Comparison of ENCODE assay signal across 32 mouse cellular contexts in genomic region chr3:71545821-71546220, GRCm38 (mm10).
"Had no signal": no experiment of that assay in that cellular context is flagged by ENCODE, and none has a peak within 500 bp of the region (broad histone marks: within the 10 kb centered on the region; RNA-seq: fewer than 3 reads in every experiment).

No protein-coding gene starts in this region.

- H3K4me3 ChIP-seq: limb, embryonic 10.5 days; limb, embryonic 12.5 days; limb, embryonic 13.5 days; limb, embryonic 15.5 days; liver, embryonic 12.5 days; liver, embryonic 13.5 days; liver, embryonic 15.5 days; lung, embryonic 15.5 days; megakaryocyte, embryonic 14.5 days; midbrain, embryonic 10.5 days; midbrain, embryonic 12.5 days; midbrain, embryonic 13.5 days; midbrain, embryonic 15.5 days; myocyte; neural tube, embryonic 12.5 days had no signal

- H3K27me3 ChIP-seq: limb, embryonic 12.5 days; limb, embryonic 13.5 days; limb, embryonic 15.5 days; liver, embryonic 12.5 days; liver, embryonic 13.5 days; liver, embryonic 15.5 days; lung, embryonic 15.5 days; megakaryocyte, embryonic 14.5 days; midbrain, embryonic 12.5 days; midbrain, embryonic 13.5 days; midbrain, embryonic 15.5 days; neural tube, embryonic 12.5 days had no signal

- H3K9me3 ChIP-seq: limb, embryonic 10.5 days; limb, embryonic 12.5 days; limb, embryonic 13.5 days; limb, embryonic 15.5 days; liver, embryonic 12.5 days; liver, embryonic 13.5 days; liver, embryonic 15.5 days; lung, embryonic 15.5 days; megakaryocyte, embryonic 14.5 days; midbrain, embryonic 10.5 days; midbrain, embryonic 12.5 days; midbrain, embryonic 13.5 days; midbrain, embryonic 15.5 days; neural tube, embryonic 12.5 days had no signal

- H3K4me1 ChIP-seq: limb, embryonic 10.5 days; limb, embryonic 12.5 days; limb, embryonic 13.5 days; limb, embryonic 15.5 days; liver, embryonic 12.5 days; liver, embryonic 13.5 days; liver, embryonic 15.5 days; lung, embryonic 15.5 days; megakaryocyte, embryonic 14.5 days; midbrain, embryonic 10.5 days; midbrain, embryonic 12.5 days; midbrain, embryonic 13.5 days; midbrain, embryonic 15.5 days; neural tube, embryonic 12.5 days had no signal

- DNase-seq: left cerebral cortex, postnatal 4 days; liver; liver, embryonic 13.5 days; liver, postnatal 0 days; lung, adult 18-20 months; lung, adult 2 months; lung, embryonic 14.5 days; lung, postnatal 10 days; lung, postnatal 14 days; lung, postnatal 36 days; lung, postnatal 4 days; midbrain, embryonic 14.5 days had no signal

- H3K27ac ChIP-seq: limb, embryonic 10.5 days; limb, embryonic 12.5 days; limb, embryonic 13.5 days; limb, embryonic 15.5 days; liver, embryonic 12.5 days; liver, embryonic 13.5 days; liver, embryonic 14.5 days; liver, embryonic 15.5 days; lung, embryonic 15.5 days; macrophage; midbrain, embryonic 10.5 days; midbrain, embryonic 12.5 days; midbrain, embryonic 13.5 days; midbrain, embryonic 15.5 days; neural tube, embryonic 12.5 days had no signal

- H3K36me3 ChIP-seq: limb, embryonic 10.5 days; limb, embryonic 12.5 days; limb, embryonic 13.5 days; limb, embryonic 15.5 days; liver, embryonic 12.5 days; liver, embryonic 13.5 days; liver, embryonic 15.5 days; lung, embryonic 15.5 days; midbrain, embryonic 10.5 days; midbrain, embryonic 12.5 days; midbrain, embryonic 13.5 days; midbrain, embryonic 15.5 days; neural tube, embryonic 12.5 days had no signal

- H3K9ac ChIP-seq: limb, embryonic 12.5 days; limb, embryonic 13.5 days; limb, embryonic 15.5 days; liver, embryonic 12.5 days; liver, embryonic 13.5 days; liver, embryonic 14.5 days; liver, embryonic 15.5 days; liver, postnatal 0 days; lung, embryonic 14.5 days; lung, embryonic 15.5 days; midbrain, embryonic 12.5 days; midbrain, embryonic 13.5 days; midbrain, embryonic 15.5 days; neural tube, embryonic 12.5 days had no signal

- H3K4me2 ChIP-seq: limb, embryonic 12.5 days; limb, embryonic 13.5 days; limb, embryonic 15.5 days; liver, embryonic 11.5 days; liver, embryonic 12.5 days; liver, embryonic 13.5 days; liver, embryonic 15.5 days; lung, embryonic 14.5 days; lung, embryonic 15.5 days; midbrain, embryonic 11.5 days; midbrain, embryonic 12.5 days; midbrain, embryonic 13.5 days; midbrain, embryonic 15.5 days; neural tube, embryonic 12.5 days had no signal

- ATAC-seq: liver, embryonic 12.5 days; liver, postnatal 0 days; lung, postnatal 0 days; midbrain, embryonic 13.5 days; midbrain, embryonic 15.5 days; midbrain, embryonic 16.5 days had no signal
